Mouse (Mus musculus): ENCODE measurements at regions not wholly inside any gene's neighbourhood (a gene's known extent, or its start where the extent isn't known, plus 50 kb on each side); places are given as distances from the start of the nearest gene placed in this dataset.

DNA sequence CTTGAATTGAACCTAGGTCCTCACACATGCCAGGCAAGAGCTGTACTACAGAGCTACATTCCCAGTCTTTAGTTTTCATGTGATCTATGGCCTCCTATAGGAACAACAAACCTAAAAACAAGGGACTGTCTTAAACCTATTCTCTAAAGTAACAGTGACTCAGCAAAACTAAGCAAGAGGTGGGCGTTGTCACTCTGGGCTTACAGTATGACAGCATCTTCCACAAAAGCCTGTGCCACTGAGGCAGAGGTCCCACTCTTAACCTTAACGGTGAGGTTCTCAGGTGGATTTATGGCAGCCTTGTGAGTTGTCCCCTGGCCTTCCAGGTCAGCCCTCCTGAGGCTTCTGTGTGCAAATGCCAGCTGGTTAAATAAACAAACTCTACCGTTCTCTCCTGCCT is 82.5 kb upstream of the Irx3 start:
- no peak overlapping the region for H3K4me3 ChIP-seq
- H3K4me2 ChIP-seq (ENCODE audit: low read depth), result no peak overlapping the region
- TF ChIP-seq MAX (IDR thresholded peaks at IDR 0.05; ENCODE audit: low read depth) (no peak), SRF (IDR thresholded peaks at IDR 0.05; ENCODE audit: control insufficient read depth, insufficient read length, low read depth) (no peak)
- no peaks in the 10 kb centered on the region for H3K27me3 ChIP-seq (ENCODE audit: control insufficient read depth, insufficient read depth, insufficient read length)
- H3ac ChIP-seq (ENCODE audit: control insufficient read depth, insufficient read length), result no peak overlapping the region
- H3K36me3 ChIP-seq (ENCODE audit: control insufficient read depth, insufficient read depth), result no peaks in the 10 kb centered on the region
- no peaks in the 10 kb centered on the region for H3K79me2 ChIP-seq (ENCODE audit: control insufficient read depth, insufficient read depth)

DNA sequence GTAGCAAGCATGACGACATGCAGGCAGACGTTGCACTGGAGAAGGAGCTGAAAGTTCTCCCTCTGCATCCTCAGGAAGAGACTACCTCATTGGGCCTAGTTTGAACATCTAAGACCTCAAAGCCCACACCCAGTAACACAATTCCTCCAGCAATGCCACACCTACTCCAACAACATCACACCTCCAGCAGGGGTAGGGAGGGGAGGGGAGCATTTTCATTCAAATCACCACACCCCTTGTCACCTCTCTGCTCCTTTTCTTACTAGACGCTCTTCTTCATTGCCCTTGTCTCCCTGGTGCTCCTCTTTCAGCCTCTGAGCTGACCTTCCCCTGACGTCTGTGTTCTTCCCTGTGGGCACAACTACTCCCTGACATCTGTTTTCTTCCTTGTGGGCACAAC is 81.1 kb upstream of the Irx3 start:
- Histone ChIP-seq H3K36me3 (ENCODE audit: control insufficient read depth, insufficient read depth) (no peaks in the 10 kb centered on the region), H3K27me3 (ENCODE audit: control insufficient read depth, insufficient read depth, insufficient read length) (no peaks in the 10 kb centered on the region), H3ac (ENCODE audit: control insufficient read depth, insufficient read length) (no peak overlapping the region), H3K4me2 (ENCODE audit: low read depth) (no peak overlapping the region), H3K4me3 (no peak overlapping the region), H3K79me2 (ENCODE audit: control insufficient read depth, insufficient read depth) (no peaks in the 10 kb centered on the region)
- TF ChIP-seq TCF12 (IDR thresholded peaks at IDR 0.05; ENCODE audit: insufficient read depth, poor library complexity, severe bottlenecking) (no peak), MAX (IDR thresholded peaks at IDR 0.05; ENCODE audit: low read depth) (no peak), MYOD1 (IDR thresholded peaks at IDR 0.05; ENCODE audit: control insufficient read depth in 1 of 3, insufficient read length in 2 of 3, low read depth in 2 of 3) (no peak), MYOG (IDR thresholded peaks at IDR 0.05; ENCODE audit: control insufficient read depth in 1 of 3, insufficient read depth in 1 of 3, insufficient read length in 2 of 3, low read depth in 2 of 3) (no peak), E2F4 (IDR thresholded peaks at IDR 0.05; ENCODE audit: insufficient read depth) (no peak)

DNA sequence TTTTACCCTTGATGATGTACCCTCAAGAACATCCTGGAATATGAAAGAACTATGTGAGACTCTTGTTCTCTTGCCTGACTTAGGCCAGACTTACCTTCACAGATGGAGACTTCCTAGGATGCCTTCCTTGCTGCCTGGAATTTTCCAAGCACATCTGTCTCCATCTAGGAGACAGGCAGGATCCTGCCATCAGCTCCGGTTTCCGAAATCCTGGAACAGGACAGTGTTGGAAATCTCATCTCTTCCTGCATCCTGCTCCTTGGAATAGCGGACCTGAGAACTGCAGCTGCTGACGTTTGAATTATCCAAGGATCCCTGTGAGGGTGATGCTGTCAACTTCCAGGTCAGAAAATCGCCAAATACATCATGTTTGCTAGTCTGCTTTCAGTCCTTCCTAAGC is 77.0 kb upstream of the Irx3 start:
- no peak for TF ChIP-seq REST (IDR thresholded peaks at IDR 0.05; ENCODE audit: insufficient read depth, insufficient read length)
- TF ChIP-seq TCF3 (IDR thresholded peaks at IDR 0.05; ENCODE audit: insufficient read length, low read depth), result no peak
- no peak for TF ChIP-seq USF1 (IDR thresholded peaks at IDR 0.05; ENCODE audit: low read depth)
- TF ChIP-seq POLR2A (IDR thresholded peaks at IDR 0.05; ENCODE audit: insufficient read length, low read depth), result no peak
- TF ChIP-seq POLR2AphosphoS2 (IDR thresholded peaks at IDR 0.05; ENCODE audit: insufficient read length, low read depth), result no peak
- TF ChIP-seq SRF (IDR thresholded peaks at IDR 0.05; ENCODE audit: control insufficient read depth, insufficient read length, low read depth), result no peak
- no peak for TF ChIP-seq MYOD1 (IDR thresholded peaks at IDR 0.05; ENCODE audit: control insufficient read depth in 1 of 3, insufficient read length in 2 of 3, low read depth in 2 of 3)
- TF ChIP-seq MAX (IDR thresholded peaks at IDR 0.05; ENCODE audit: low read depth), result no peak
- no peak for TF ChIP-seq MYOG (IDR thresholded peaks at IDR 0.05; ENCODE audit: control insufficient read depth in 1 of 3, insufficient read depth in 1 of 3, insufficient read length in 2 of 3, low read depth in 2 of 3)
- no peak for TF ChIP-seq E2F4 (IDR thresholded peaks at IDR 0.05; ENCODE audit: insufficient read depth)
- no peak for TF ChIP-seq TCF12 (IDR thresholded peaks at IDR 0.05; ENCODE audit: insufficient read depth, poor library complexity, severe bottlenecking)
- no peak for TF ChIP-seq CEBPB (IDR thresholded peaks at IDR 0.05; ENCODE audit: insufficient read depth, poor library complexity, severe bottlenecking)
- no peaks in the 10 kb centered on the region for H3K27me3 ChIP-seq (ENCODE audit: control insufficient read depth, insufficient read depth, insufficient read length)
- no peak overlapping the region for H3ac ChIP-seq (ENCODE audit: control insufficient read depth, insufficient read length)

GRCm38 (mm10) chr8:91876161-91876560 is 74.3 kb upstream of the Irx3 start:
- no peak overlapping the region for H3K4me2 ChIP-seq (ENCODE audit: low read depth)
- H3K4me3 ChIP-seq, result no peak overlapping the region
- TF ChIP-seq MYOD1 (IDR thresholded peaks at IDR 0.05; ENCODE audit: control insufficient read depth in 1 of 3, insufficient read length in 2 of 3, low read depth in 2 of 3) (no peak), POLR2AphosphoS2 (IDR thresholded peaks at IDR 0.05; ENCODE audit: insufficient read length, low read depth) (no peak), CEBPB (IDR thresholded peaks at IDR 0.05; ENCODE audit: insufficient read depth, poor library complexity, severe bottlenecking) (no peak), SRF (IDR thresholded peaks at IDR 0.05; ENCODE audit: control insufficient read depth, insufficient read length, low read depth) (no peak), TCF3 (IDR thresholded peaks at IDR 0.05; ENCODE audit: insufficient read length, low read depth) (no peak), REST (IDR thresholded peaks at IDR 0.05; ENCODE audit: insufficient read depth, insufficient read length) (no peak), POLR2A (IDR thresholded peaks at IDR 0.05; ENCODE audit: insufficient read length, low read depth) (no peak), TCF12 (IDR thresholded peaks at IDR 0.05; ENCODE audit: insufficient read depth, poor library complexity, severe bottlenecking) (no peak), MAX (IDR thresholded peaks at IDR 0.05; ENCODE audit: low read depth) (no peak), MYOG (IDR thresholded peaks at IDR 0.05; ENCODE audit: control insufficient read depth in 1 of 3, insufficient read depth in 1 of 3, insufficient read length in 2 of 3, low read depth in 2 of 3) (no peak), E2F4 (IDR thresholded peaks at IDR 0.05; ENCODE audit: insufficient read depth) (no peak)
- H3ac ChIP-seq (ENCODE audit: control insufficient read depth, insufficient read length), result no peak overlapping the region
- H3K79me2 ChIP-seq (ENCODE audit: control insufficient read depth, insufficient read depth), result no peaks in the 10 kb centered on the region
- H3K27me3 ChIP-seq (ENCODE audit: control insufficient read depth, insufficient read depth, insufficient read length), result no peaks in the 10 kb centered on the region
- no peaks in the 10 kb centered on the region for H3K36me3 ChIP-seq (ENCODE audit: control insufficient read depth, insufficient read depth)

More for the DNA sequence above, 77.0 kb upstream of the Irx3 start:
- Histone ChIP-seq H3K79me2 (ENCODE audit: control insufficient read depth, insufficient read depth) (no peaks in the 10 kb centered on the region), H3K36me3 (ENCODE audit: control insufficient read depth, insufficient read depth) (no peaks in the 10 kb centered on the region), H3K4me3 (no peak overlapping the region), H3K4me2 (ENCODE audit: low read depth) (no peak overlapping the region)

DNA sequence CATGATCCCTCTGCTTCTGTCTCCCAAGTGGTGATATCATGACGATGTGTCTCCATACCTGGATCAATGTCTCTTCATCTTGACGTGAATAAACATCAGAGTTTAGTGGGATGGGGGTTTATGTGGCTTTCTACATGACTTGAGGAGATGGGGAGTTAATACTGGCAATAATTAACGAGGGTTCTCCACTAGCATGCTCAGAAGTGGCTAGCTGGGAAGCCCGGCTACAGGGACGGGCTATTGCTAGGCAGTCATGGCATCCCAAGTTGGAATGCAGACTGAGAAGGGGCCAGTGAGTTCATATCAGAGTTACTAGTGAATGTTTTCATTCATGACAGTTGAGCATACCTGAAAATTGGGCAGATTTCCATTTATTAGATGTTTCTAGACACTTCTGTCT is 71.4 kb upstream of the Irx3 start:
- TF ChIP-seq MYOD1 (IDR thresholded peaks at IDR 0.05; ENCODE audit: control insufficient read depth in 1 of 3, insufficient read length in 2 of 3, low read depth in 2 of 3) (no peak), SRF (IDR thresholded peaks at IDR 0.05; ENCODE audit: control insufficient read depth, insufficient read length, low read depth) (no peak), MAX (IDR thresholded peaks at IDR 0.05; ENCODE audit: low read depth) (no peak), USF1 (IDR thresholded peaks at IDR 0.05; ENCODE audit: low read depth) (no peak), E2F4 (IDR thresholded peaks at IDR 0.05; ENCODE audit: insufficient read depth) (no peak), POLR2AphosphoS2 (IDR thresholded peaks at IDR 0.05; ENCODE audit: insufficient read length, low read depth) (no peak), REST (IDR thresholded peaks at IDR 0.05; ENCODE audit: insufficient read depth, insufficient read length) (no peak), MYOG (IDR thresholded peaks at IDR 0.05; ENCODE audit: control insufficient read depth in 1 of 3, insufficient read depth in 1 of 3, insufficient read length in 2 of 3, low read depth in 2 of 3) (no peak), TCF3 (IDR thresholded peaks at IDR 0.05; ENCODE audit: insufficient read length, low read depth) (no peak), TCF12 (IDR thresholded peaks at IDR 0.05; ENCODE audit: insufficient read depth, poor library complexity, severe bottlenecking) (no peak), POLR2A (IDR thresholded peaks at IDR 0.05; ENCODE audit: insufficient read length, low read depth) (no peak), CEBPB (IDR thresholded peaks at IDR 0.05; ENCODE audit: insufficient read depth, poor library complexity, severe bottlenecking) (no peak)
- H3K4me3 ChIP-seq, result no peak overlapping the region
- H3K79me2 ChIP-seq (ENCODE audit: control insufficient read depth, insufficient read depth), result no peaks in the 10 kb centered on the region
- no peak overlapping the region for H3K4me2 ChIP-seq (ENCODE audit: low read depth)
- no peaks in the 10 kb centered on the region for H3K36me3 ChIP-seq (ENCODE audit: control insufficient read depth, insufficient read depth)
- no peak overlapping the region for H3ac ChIP-seq (ENCODE audit: control insufficient read depth, insufficient read length)
- H3K27me3 ChIP-seq (ENCODE audit: control insufficient read depth, insufficient read depth, insufficient read length), result no peaks in the 10 kb centered on the region
